Mouse (Mus musculus): ENCODE measurements around the gene Fam161a.
A peak's percentile ranks its signal among the peaks of the same experiment; 100 is the strongest.
"Not testable (repeated sequence)": the region's sequence is repeated elsewhere in the genome, so short reads cannot be mapped to it uniquely, and the experiment has no call there.

Gene Fam161a

DNA sequence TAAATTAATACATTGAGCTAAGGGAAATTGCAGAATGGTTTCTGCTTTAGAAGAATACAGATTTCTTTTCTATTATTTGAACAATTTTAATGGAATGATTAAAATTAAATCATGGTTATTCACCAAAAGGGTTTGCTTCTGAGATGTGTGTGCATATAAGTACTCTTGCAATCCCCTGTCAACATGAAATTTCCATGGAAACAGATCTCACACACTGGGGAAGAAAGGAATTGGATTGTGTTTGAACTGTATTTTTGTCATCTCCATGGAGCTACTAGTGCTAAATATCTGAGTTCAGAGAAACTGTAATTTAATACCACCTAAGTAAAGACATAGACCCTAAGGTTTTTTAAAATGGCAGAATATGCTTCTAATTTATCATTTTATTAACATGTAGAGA is 42.3 kb downstream of the Fam161a start:
- DNase-seq (ENCODE audit: low spot score in 2 of 2) = no peak

DNA sequence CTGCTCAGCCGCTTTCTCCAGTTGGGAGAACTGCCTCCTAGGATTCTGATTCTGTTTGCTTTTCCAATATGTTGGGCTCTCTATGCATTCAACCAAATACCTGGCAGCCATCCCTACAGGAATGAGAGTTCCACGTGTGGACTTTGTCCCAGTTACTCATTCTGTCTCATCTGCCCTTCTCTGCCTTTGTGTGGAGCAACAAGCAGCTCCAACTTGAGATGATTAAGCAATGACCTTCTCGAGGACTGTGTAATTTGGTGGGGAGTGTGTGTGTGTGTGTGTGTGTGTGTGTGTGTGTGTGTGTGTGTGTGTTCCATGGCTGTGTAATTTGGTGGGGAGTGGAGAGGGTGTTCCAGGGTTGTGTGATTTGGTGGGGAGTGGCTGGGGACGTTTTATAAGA is 45.0 kb downstream of the Fam161a start:
- DNase-seq (ENCODE audit: low spot score in 2 of 2) = no peak

DNA sequence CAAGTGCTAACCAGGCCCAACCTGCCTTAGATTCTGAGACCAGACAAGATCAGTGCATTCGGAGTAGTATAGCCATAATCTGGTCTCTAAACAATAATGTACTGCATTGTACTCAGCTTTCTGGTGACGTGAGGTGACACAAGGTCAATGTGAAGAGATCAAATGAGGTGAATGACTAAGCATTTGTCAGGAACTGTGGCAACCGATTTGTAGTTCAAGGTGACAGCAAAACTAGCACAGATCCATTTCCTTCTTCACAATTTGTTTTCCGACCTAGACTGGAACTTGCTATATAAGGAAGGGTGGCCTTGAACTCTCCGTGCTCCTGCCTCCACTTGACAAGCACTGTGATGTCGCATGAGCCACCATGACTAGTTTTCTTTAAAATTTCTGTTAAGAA is 55.8 kb downstream of the Fam161a start:
- DNase-seq (ENCODE audit: low spot score in 2 of 2) = no peak

DNA sequence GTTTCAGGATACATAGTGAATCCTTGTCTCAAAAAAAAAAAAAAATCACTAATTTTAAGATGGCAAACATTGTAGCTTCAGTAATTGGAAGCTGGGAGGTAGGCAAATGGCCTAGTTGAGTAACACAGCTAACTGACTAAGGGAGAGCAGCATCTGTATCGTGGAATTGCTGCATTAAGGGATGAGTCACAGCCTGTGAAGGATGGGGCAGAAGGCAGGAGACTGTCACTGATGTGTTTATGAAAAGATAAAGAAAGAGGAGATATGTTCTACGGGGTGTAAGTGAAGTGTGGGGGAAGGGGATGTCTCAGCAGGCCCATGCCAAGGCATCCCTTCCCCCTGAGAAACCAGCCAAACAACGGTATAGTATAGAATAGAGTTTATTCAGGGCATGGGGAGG is 56.5 kb downstream of the Fam161a start:
- no peak for DNase-seq (ENCODE audit: low spot score in 2 of 2)

DNA sequence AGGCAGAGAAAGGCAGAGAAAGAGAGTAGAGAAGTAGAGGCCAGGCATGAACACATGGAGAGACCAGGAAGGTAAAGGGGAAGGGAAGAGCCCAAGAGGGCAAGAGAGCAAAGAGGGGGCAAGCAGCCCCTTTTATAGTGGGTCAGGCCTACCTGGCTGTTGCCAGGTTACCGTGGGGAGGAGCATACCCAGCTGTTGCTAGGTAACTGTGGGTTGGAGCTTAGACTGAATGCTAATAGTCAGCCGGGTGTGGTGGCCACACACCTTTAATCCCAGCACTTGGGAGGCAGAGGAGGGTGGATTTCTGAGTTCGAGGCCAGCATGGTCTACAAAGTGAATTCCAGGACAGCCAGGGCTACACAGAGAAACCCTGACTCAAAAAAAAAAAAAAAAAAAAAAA is 56.9 kb downstream of the Fam161a start:
- DNase-seq (ENCODE audit: low spot score in 2 of 2) = not testable (repeated sequence)

DNA sequence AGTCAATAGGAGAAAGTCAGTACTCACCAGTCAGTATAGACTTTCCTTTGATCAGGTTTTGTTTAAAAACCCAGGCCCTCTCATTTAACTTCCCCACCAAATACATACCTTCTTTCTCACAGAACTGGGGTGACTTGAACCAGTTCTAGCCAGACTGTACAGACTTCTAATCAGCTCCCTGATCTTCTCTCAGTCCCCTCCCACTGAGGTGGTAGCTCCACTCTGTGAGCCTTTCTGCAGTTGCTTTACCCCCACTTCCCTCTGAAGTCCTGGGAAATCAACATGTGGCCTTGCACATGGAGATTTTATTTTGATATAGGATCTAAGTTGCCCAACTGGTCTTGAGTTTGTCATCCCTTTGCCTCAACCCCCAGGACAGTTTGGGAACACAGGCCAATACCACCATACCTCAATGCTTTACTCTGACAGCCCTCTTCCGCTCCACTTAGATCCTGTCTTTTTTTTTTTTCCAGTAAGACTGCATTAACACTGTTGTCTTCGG is 57.9 kb downstream of the Fam161a start:
- DNase-seq (ENCODE audit: low spot score in 2 of 2) = no peak

DNA sequence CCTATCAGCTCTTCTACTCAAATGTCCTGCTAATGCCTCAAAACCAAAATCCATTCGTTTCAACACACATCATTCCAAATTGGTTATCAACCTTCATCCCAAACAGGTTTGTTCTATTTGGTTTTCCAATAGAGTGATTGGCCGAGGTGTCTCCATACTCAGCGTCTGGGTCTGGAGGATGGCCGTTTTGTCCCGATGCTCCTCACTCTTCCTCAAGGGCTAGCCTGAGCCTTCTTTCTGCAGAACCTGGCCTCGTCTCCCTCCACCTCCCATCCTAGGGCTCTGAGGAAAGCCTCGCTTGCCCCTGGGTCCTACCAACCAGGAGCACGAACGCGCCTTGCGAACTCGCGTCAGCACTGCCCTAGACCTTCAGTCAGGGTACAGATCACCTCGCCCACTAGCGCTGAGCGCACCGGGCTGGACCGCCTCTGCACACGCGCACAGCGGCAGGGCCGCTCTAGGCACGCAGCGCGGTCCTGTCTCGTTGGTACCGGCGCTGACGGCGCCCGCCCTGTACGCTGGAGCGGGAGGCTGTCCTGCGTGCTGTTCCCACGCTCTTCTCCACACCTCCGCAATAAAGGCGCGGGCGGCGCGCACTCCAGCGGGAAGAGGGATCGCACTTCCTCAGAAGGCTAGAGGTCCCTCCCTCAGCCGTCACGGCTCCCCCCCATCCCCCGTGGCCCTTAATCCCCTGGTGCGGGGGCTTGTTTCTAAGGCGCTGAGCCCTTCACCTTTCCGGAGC is 60.2 kb downstream of the Fam161a start:
- DNase-seq (ENCODE audit: low spot score in 2 of 2) = peak; percentile 78 to 88

DNA sequence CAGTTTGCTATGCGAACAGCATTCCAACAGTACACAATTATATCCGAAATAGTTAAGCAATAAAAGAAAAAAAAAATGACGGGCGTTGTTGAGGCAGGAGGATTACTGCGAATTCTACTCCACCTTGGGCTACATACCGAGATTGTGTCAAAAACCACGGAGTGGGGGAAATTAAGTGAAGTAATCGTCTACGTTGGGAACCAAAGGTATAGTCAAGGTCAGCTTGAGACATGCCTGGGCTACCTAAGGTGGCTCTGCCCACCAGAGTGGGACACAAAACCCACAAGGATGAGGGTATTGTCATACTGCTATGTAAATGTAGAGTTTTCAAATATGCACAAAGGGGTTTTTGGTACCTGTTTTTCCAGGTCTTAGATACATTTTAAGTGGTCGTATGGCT is 60.9 kb downstream of the Fam161a start:
- peak in 1 of 2 experiments; percentile 13 for DNase-seq (ENCODE audit: low spot score in 2 of 2)

DNA sequence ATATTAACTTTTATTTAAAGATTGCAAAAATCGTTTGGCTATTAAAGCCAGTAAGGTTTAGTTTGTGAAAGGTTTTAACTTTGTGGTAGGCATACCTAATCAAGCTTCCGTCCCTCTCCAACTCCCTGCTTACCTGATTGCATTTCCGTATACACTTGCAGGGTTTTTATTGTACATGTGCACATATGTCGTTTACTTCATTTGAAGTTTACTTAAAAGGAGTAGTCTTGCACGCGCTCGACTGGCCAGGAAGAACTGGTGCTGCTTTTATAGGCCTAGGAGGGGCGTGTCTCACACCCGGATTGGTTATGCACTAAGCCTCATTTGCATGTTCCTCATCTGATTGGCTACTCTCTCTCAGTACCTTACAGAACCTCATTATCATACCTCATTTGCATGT is 61.7 kb downstream of the Fam161a start:
- DNase-seq (ENCODE audit: low spot score in 2 of 2) = not testable (repeated sequence)

DNA sequence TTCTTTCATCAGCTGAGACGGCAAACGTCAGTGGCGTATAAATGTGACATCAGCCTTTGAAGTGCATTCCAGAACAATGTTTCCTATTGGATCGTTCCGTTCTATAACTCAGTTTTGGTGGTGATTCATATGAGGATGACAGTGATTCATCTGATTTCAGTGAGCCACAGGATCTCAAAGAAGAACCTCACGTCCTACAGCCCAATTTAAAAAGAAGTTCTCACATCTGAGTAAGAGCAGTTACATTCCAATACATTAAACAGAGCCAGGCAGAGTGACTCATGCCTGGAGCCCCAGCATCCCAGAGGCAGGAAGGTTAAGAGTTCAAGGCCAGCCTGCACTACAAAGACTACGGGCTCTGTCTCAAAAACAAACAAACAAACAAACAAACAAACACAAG is 67.5 kb downstream of the Fam161a start:
- no peak for DNase-seq (ENCODE audit: low spot score in 2 of 2)

DNA sequence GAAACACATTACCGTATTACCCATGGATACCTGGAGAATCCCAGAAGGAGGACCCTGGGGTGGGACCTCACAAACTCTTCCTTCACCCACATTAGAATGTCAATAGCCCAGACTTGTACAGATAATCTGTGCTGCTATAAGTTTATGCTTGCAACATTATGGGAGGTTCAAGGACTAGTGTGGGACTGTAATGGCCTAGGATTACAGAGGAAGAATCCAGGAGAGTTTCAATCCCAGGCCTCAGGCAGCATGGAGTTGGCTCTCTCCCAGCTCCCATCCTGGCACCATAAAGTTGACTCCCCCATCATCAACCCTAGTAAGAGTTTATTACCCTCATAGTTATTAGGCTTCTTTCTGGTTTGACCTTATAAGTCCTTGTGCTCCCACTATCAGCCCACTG is 71.2 kb downstream of the Fam161a start:
- DNase-seq (ENCODE audit: low spot score in 2 of 2) = no peak
